Mouse (Mus musculus) testis, adult 10 weeks (tissue): ENCODE measurements around the gene Smpd1. TPM values are rescaled to one million over a fixed set of nuclear protein-coding genes. Genes with fewer than 3 reads are reported as not detected.

Experiments used
- polyA plus RNA-seq: library from polyadenylated mRNA; stranded (reverse); fragments of 350-450 nt; fragmentation: Illumina TruSeq; extraction: RNeasy Lipid Tissue Mini Kit (QIAGEN cat#74804); gene quantifications from one replicate; pipeline ENCODE4 v1.2.3, GENCODE M21; 2014; ENCODE audit warnings: low read depth, low replicate concordance

Smpd1 gene
- polyA plus RNA-seq = 0.62 TPM

DNA sequence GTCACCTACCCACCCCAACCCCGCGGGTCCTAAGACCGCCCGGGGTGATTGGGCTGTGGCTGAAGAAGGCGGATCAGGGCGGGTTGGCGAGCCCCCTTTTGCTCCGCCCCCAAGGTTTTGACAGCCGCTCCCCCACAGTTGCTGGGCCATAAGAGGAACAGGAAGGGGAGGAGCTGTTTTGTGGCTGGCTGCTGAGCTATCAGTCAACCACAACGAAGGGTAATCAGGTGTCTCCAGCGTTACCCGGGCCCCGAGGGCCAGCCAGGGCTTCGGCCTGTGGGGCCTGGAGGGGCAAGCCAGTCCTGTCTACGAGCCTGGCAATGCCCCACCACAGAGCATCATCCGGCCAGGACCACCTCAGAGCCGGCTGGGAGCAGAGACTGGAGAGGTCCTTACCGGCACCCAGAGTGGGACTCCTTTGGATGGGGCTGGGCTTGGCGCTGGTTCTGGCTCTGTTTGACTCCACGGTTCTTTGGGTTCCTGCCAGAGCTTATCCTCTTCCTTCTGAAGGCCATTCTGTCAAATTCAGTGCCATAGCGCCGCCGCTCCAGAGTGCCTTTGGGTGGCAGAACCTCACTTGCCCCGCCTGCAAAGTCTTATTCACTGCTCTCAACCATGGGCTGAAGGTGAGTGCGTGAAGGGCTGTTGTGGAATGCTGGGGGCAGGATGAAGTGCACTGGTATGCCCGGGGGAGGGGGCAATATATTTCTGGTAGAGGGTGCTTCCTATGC is at the start of gene Smpd1:
Smpd1 (plus strand) TSS at position 149 of the 731 bp plus-strand sequence.

DNA sequence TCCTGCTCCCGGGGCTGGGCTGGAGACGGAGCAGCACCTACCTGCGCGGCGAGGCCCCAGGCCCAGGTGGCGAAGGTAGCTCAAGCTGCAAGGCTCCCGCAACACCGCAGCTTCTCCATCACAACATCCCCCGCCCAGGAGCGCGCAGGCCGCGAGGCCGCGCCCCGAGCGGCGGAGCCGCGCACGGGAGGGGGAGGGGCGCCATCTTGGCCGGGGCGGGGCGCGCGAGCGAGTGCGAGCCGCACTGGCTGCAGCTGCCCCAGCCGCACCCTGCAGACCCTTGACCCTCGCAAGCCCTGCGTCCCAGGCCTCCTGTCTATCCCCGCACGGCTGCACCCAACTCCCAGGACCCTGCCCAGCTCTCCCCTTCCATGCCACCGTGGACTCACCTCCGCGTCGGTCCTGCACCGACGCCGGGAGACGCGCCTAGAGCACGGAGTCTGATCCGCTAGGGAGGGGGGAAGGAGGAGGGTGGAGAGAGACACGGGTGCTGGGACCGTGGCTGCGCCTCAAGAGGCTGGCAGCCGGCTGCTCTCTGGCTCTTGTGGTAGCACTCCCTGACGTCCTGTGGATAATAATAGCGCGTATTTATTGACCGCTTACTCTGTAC is 27.0 kb downstream of the Smpd1 start, which contains the start of gene Apbb1:
Apbb1 (minus strand) TSS at position 560 of the 610 bp plus-strand sequence.

Other genes with a start within 250 kb of the Smpd1 start
- not detected for gene Olfr689, start 243.2 kb upstream of the Smpd1 start, polyA plus RNA-seq
- gene Olfr690, start 220.3 kb upstream of the Smpd1 start, polyA plus RNA-seq = 0.25 TPM
- 0.31 TPM for gene Olfr691, start 212.1 kb upstream of the Smpd1 start, polyA plus RNA-seq
- gene Olfr692, start 186.1 kb upstream of the Smpd1 start, polyA plus RNA-seq = not detected
- gene Gm5901, start 179.3 kb upstream of the Smpd1 start, polyA plus RNA-seq = 3.9 TPM
- 9.2 TPM for gene Fam160a2, start 154.3 kb upstream of the Smpd1 start, polyA plus RNA-seq
- 1.8 TPM for gene Cnga4, start 149.8 kb upstream of the Smpd1 start, polyA plus RNA-seq
- not detected for gene Cckbr, start 128.6 kb upstream of the Smpd1 start, polyA plus RNA-seq
- 0.69 TPM for gene Cavin3, start 72.1 kb upstream of the Smpd1 start, polyA plus RNA-seq
- 0.71 TPM for gene Apbb1, start 27.3 kb downstream of the Smpd1 start, polyA plus RNA-seq
- gene Hpx, start 45.8 kb downstream of the Smpd1 start, polyA plus RNA-seq = not detected
- gene Trim3, start 79.2 kb downstream of the Smpd1 start, polyA plus RNA-seq = 2.0 TPM
- 17.1 TPM for gene Timm10b, start 85.7 kb downstream of the Smpd1 start, polyA plus RNA-seq
- gene Arfip2, start 86.1 kb downstream of the Smpd1 start, polyA plus RNA-seq = 3.4 TPM
- gene Gm45799, start 86.2 kb downstream of the Smpd1 start, polyA plus RNA-seq = not detected
- gene Dnhd1, start 96.5 kb downstream of the Smpd1 start, polyA plus RNA-seq = 27.6 TPM
- 17.2 TPM for gene Ilk, start 182.2 kb downstream of the Smpd1 start, polyA plus RNA-seq
- 9.8 TPM for gene Rrp8, start 183.0 kb downstream of the Smpd1 start, polyA plus RNA-seq
- 21.1 TPM for gene Taf10, start 190.0 kb downstream of the Smpd1 start, polyA plus RNA-seq
- gene Tpp1, start 197.9 kb downstream of the Smpd1 start, polyA plus RNA-seq = 9.5 TPM
- gene Dchs1, start 233.3 kb downstream of the Smpd1 start, polyA plus RNA-seq = 0.10 TPM